Mouse (Mus musculus): ENCODE data around the gene Sh3bp5l.

- TF ChIP-seq CTCF (IDR thresholded peaks at IDR 0.05; ENCODE audit: low read depth, low read length), result no peak
- TF ChIP-seq GATA1 (IDR thresholded peaks at IDR 0.05; ENCODE audit: borderline replicate concordance, low read length), result no peak
- no peak for TF ChIP-seq GATA2 (IDR thresholded peaks at IDR 0.05; ENCODE audit: borderline replicate concordance, low read depth, low read length)
- no peak for TF ChIP-seq POLR2AphosphoS5 (IDR thresholded peaks at IDR 0.05; ENCODE audit: insufficient replicate concordance, low read depth, low read length)
Observed at GRCm38 (mm10) chr11:58330276-58331148, at the start of gene Sh3bp5l, which contains the start of gene Zfp672.

All from G1E (cell line).